Mouse (Mus musculus) spleen, postnatal 4 days (tissue): Measurements from ENCODE around the gene Cldn2.

ENCODE experiments used
- DNase-seq, 2 experiments: peaks; one replicate each; pipeline ENCODE4 v3.0.0; 2022; ENCODE audit warnings: low spot score in 2 of 2

Gene Cldn2

DNA sequence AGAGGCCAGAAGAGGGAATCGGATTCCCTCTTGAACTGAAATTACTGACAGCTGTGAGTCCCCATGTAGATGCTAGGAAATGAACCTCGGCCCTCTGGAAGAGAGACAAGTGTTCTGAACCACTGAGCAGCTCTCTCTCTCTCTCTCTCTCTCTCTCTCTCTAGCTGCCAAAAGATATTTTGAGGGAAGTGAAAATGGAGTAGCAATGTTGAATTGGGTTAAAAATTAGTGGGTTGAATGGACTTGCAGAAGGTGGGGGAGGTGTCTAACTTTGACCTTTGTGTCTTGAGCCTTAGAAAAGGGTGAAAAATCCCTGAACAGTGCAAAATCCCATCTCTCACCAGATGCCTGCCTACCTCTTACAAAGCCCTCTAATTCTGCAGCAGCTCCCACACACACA lies 6.8 kb downstream of the Cldn2 start:
- no peak for DNase-seq

DNA sequence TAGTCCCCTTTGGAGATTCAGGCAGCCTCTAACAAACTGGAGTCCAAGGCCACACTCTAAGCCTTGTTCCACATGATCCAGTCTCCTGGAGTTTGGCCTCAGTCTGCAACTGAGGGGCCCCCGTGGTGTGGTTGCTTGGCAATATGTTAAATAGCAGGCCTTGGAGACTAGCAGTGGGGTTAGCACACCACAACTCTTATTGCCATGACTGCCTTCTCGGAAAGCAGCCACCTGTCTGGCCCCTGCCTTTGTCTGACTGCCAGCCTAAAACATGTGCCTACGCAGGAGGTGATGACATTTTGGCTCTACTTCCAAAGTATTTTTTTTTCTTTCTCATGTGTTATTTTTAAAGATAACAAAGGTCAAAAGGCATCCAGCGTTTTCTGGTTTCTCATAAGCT lies 7.5 kb downstream of the Cldn2 start:
- DNase-seq, result no peak

- DNase-seq, result no peak
Observed at GRCm38 (mm10) chrX:139808501-139808900, 7.9 kb downstream of the Cldn2 start.

DNA sequence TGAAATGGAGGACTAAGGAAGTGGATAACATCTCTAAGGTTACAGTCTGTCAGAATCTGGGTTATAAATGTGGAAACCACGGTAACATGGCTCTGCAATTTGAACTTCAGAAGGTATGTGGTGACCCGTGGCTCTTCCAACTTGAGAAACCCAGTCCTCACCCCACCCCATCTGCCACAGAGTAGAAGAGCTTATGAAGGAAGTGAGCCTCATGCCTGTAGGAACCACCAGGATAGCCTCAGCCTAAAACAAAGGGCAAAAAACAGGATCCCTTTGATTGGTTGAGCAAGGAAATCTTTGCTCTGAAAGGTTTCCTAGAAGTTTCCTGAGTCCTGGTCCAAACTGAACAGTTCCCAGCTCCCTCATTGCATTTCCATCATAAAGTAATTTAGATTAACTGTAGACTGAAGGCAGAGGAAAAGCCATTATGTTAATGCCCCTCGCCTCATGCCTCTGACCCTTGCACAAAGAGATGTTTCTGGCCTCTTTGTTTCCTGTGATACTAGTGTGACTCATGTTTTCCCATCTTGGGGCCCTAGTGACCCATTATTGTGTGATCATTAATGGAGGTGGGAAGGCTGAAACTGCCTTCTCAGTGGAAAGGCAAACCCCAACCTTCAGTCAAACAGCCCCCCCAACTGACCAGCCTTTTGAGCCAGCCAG lies 12.1 kb downstream of the Cldn2 start:
- no peak for DNase-seq

DNA sequence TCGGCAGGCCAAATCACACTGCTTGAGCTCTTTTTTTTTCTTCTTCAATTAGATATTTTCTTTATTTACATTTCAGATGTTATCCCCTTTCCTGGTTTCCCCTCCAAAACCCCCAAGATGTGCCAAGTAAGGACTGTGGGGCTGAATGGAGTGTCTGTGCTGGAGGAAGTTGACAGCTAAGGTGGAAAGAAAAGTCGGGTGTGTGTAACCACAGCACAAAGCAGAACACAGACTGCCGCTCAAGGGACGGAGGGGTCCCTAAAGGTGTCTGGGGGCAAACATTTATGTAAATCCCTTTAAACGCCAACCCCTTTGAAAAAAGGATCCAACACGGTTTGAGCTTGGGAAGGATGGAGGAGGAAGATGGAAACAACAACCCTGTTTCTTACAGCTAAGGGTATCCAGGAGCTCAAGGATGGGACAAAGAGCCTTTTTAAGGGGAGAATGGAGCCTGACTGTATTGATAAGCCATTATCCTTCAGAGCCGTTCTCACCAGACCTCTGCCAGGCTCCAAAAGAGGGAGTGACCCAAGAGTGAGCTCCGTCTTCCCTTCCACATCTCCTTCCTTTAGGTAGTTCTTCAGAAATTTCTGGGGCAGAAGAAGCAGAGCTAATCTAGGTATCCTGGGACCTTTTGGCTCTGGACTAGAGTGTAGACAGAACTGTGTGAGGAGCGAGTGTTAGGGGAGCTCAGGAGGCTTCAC lies 12.8 kb downstream of the Cldn2 start:
- DNase-seq, result no peak

- DNase-seq, result peak in 1 of 2 experiments; percentile 13
Observed at GRCm38 (mm10) chrX:139814018-139814635, 13.5 kb downstream of the Cldn2 start.

- no peak for DNase-seq
Observed at GRCm38 (mm10) chrX:139815201-139815600, 14.6 kb downstream of the Cldn2 start.

DNA sequence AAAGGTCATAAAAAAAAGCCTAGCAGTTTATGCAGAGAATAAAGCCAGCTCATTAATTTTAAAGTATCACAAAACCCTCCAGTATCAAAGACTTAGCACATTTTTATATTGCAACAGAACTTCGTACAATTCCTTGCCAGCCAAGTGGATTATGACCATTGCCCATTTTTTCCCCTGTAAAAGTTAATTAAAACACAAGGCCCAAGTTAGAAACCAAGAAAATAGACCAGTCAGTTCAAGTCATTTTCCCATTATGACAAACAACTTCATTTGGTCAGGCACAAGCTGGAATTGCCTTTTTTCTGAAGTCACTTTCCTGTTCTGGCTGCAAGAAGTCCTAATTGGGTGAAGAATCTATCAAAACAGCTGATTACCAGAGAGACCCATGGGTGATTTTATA lies 24.8 kb downstream of the Cldn2 start:
- DNase-seq, result no peak

DNA sequence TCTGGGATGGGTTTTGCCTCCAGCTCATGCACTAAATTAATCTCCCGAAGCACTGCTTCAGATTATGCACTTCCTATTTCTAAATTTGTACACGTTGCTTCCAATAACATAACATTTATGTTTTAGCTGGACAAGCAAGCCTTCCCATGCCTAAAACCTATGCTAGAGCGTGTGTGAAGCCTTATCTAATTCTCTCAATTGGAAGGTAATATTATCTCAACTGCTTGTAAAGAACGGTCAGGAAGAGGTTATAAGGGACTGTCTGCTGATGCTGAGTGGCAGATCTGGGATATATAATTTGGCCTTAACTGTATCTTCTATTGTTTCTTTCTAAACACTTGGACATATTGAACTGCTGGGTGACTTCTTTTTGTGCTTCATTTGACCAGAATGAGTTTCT lies 26.3 kb downstream of the Cldn2 start:
- DNase-seq, result no peak

- no peak for DNase-seq
Observed at GRCm38 (mm10) chrX:139828363-139829092, 27.9 kb downstream of the Cldn2 start.

GRCm38 (mm10) chrX:139832464-139832863 lies 31.8 kb downstream of the Cldn2 start:
- DNase-seq, result peak in 1 of 2 experiments; percentile 31

- no peak for DNase-seq
Observed at GRCm38 (mm10) chrX:139839057-139839456, 38.4 kb downstream of the Cldn2 start.

- no peak for DNase-seq
Observed at GRCm38 (mm10) chrX:139841091-139841490, 40.5 kb downstream of the Cldn2 start.

DNA sequence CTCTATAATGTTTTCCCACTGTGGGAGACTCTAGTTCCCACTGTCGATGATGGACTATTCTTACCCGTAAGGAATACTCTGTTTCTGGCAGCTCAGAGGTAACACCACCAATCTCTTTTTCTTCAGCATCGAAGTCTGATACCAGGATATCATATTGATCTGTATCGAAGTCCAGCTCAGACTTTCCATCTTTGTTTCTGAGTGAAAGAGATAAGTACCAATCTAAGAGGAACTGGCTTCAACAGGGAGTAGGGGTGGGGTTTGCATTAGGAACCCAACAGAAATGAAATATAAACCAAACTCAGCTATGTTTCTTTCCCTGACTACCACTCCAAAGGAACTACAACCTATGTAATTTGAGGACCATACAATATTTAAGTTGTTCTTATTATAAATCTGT lies 54.2 kb downstream of the Cldn2 start:
- DNase-seq, result no peak

DNA sequence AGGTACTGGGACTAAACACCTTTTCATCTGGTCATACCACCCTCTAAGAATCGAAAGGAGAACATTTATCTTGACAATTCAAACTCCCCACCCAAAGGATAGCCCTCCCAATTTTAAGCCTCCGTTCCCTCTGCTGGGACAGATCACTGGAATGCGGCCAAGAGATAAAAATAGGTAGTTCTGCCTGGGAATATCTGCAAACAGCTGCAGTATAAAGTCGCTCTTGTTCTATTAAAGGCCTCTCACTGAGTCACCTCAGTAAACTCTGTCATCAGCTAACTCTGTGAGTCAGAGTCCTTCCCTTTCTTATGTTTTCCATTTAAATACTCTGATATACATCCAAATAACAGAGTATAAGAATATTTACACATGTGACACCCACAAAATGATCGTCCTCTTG lies 58.8 kb downstream of the Cldn2 start:
- no peak for DNase-seq
